Mouse (Mus musculus): Measurements from ENCODE around the gene D6Ertd527e.

Gene D6Ertd527e

GRCm38 (mm10) chr6:87153836-87154235 is 49.3 kb downstream of the D6Ertd527e start:
- DNase-seq: no peak

- DNase-seq: no peak
These were observed 53.6 kb downstream of the D6Ertd527e start for GRCm38 (mm10) chr6:87158062-87158623.

GRCm38 (mm10) chr6:87160196-87160595 is 55.6 kb downstream of the D6Ertd527e start:
- no peak for DNase-seq

GRCm38 (mm10) chr6:87161391-87162263 is 57.1 kb downstream of the D6Ertd527e start:
- DNase-seq: no peak
